Mouse (Mus musculus) spleen, adult 12 weeks (tissue): ENCODE data around the gene Rnf216.

Experiments
- DNase-seq: peaks from one replicate; pipeline ENCODE4 v3.0.0; 2022; ENCODE audit warnings: low spot score

The Rnf216 gene

GRCm38 (mm10) chr5:143101626-143102025, 11.2 kb downstream of the Rnf216 start:
- DNase-seq, result no peak

- DNase-seq, result no peak
Observed at GRCm38 (mm10) chr5:143095256-143095655, 17.5 kb downstream of the Rnf216 start.

- no peak for DNase-seq
Observed at GRCm38 (mm10) chr5:143092891-143093290, 19.9 kb downstream of the Rnf216 start.

GRCm38 (mm10) chr5:143084898-143085297, 27.9 kb downstream of the Rnf216 start:
- peak; percentile 26 for DNase-seq

- no peak for DNase-seq
Observed at GRCm38 (mm10) chr5:143079806-143080205, 33.0 kb downstream of the Rnf216 start.

- DNase-seq, result no peak
Observed at GRCm38 (mm10) chr5:143076603-143077143, 36.1 kb downstream of the Rnf216 start.

- no peak for DNase-seq
Observed at GRCm38 (mm10) chr5:143075987-143076386, 36.8 kb downstream of the Rnf216 start.

- DNase-seq, result no peak
Observed at GRCm38 (mm10) chr5:143069048-143069447, 43.7 kb downstream of the Rnf216 start.

- DNase-seq, result no peak
Observed at GRCm38 (mm10) chr5:143068382-143068781, 44.4 kb downstream of the Rnf216 start.

GRCm38 (mm10) chr5:143066551-143066958, 46.2 kb downstream of the Rnf216 start:
- peak; percentile 62 for DNase-seq

GRCm38 (mm10) chr5:143066096-143066495, 46.7 kb downstream of the Rnf216 start:
- no peak for DNase-seq

GRCm38 (mm10) chr5:143065230-143065629, 47.6 kb downstream of the Rnf216 start:
- no peak for DNase-seq

GRCm38 (mm10) chr5:143062251-143062650, 50.5 kb downstream of the Rnf216 start:
- no peak for DNase-seq

- no peak for DNase-seq
Observed at GRCm38 (mm10) chr5:143061511-143061910, 51.3 kb downstream of the Rnf216 start.

- no peak for DNase-seq
Observed at GRCm38 (mm10) chr5:143060774-143061385, 51.9 kb downstream of the Rnf216 start.

GRCm38 (mm10) chr5:143059958-143060357, 52.8 kb downstream of the Rnf216 start:
- no peak for DNase-seq

GRCm38 (mm10) chr5:143059182-143059581, 53.6 kb downstream of the Rnf216 start:
- no peak for DNase-seq

- no peak for DNase-seq
Observed at GRCm38 (mm10) chr5:143058675-143059074, 54.1 kb downstream of the Rnf216 start.

GRCm38 (mm10) chr5:143058208-143058607, 54.6 kb downstream of the Rnf216 start:
- peak; percentile 65 for DNase-seq

- no peak for DNase-seq
Observed at GRCm38 (mm10) chr5:143057753-143058152, 55.0 kb downstream of the Rnf216 start.

GRCm38 (mm10) chr5:143056191-143056880, 56.5 kb downstream of the Rnf216 start:
- DNase-seq, result no peak

- no peak for DNase-seq
Observed at GRCm38 (mm10) chr5:143055501-143056125, 57.2 kb downstream of the Rnf216 start.

- no peak for DNase-seq
Observed at GRCm38 (mm10) chr5:143054703-143055102, 58.1 kb downstream of the Rnf216 start.
